Mouse (Mus musculus) heart, embryonic 10.5 days (tissue): ENCODE measurements around the gene Mrtfb. TPM values are rescaled to one million over a fixed set of nuclear protein-coding genes. Genes with fewer than 3 reads are reported as not detected.

ENCODE experiments used
- DNase-seq: peaks from one replicate; pipeline ENCODE4 v3.0.0-alpha.2; 2017; ENCODE audit warnings: low spot score
- H3K27ac ChIP-seq: fragments of 300-500 bp; sonication (generic); 2 replicates; pipeline ENCODE4 v1.5.1; 2016; ENCODE audit warnings: mild to moderate bottlenecking
- H3K27me3 ChIP-seq: fragments of 300-500 bp; sonication (generic); 2 replicates; pipeline ENCODE4 v1.6.1; 2016; ENCODE audit warnings: mild to moderate bottlenecking; ENCODE audit not compliant: poor library complexity, insufficient read depth, severe bottlenecking
- H3K36me3 ChIP-seq: fragments of 300-500 bp; sonication (generic); 2 replicates; pipeline ENCODE4 v1.6.1; 2016; ENCODE audit warnings: mild to moderate bottlenecking, moderate library complexity
- H3K4me1 ChIP-seq: fragments of 300-500 bp; sonication (generic); 2 replicates; pipeline ENCODE4 v1.6.1; 2016; ENCODE audit warnings: mild to moderate bottlenecking
- H3K4me3 ChIP-seq: fragments of 300-500 bp; sonication (generic); 2 replicates; pipeline ENCODE4 v1.5.1; 2016; ENCODE audit warnings: mild to moderate bottlenecking, moderate library complexity
- H3K9me3 ChIP-seq: fragments of 300-500 bp; sonication (generic); 2 replicates; pipeline ENCODE4 v1.6.1; 2016; ENCODE audit warnings: mild to moderate bottlenecking, moderate library complexity
- WGBS: fragments of 180-500 bp; shearing (Covaris S2); methylation state at CpG from one replicate; pipeline ENCODE4 v1.1.7; 2016; 5-methylcytosine and 5-hydroxymethylcytosine counted together
- microRNA counts: library from miRNA; unstranded; fragments of <30 nt; microRNA quantifications from one replicate; lab custom pipeline; 2017
- microRNA-seq: library from miRNA; unstranded; fragments of <30 nt; microRNA quantifications from one replicate; pipeline ENCODE4, GENCODE M21; 2017
- polyA plus RNA-seq: library from polyadenylated mRNA; unstranded; fragments of >200 nt; fragmentation: Nextera tagmentation; extraction: Ambion mirVana; gene quantifications from 2 replicates; pipeline ENCODE4 v1.2.1, GENCODE M21; 2016

The Mrtfb gene
- polyA plus RNA-seq, 1 experiment from 2014 or later, result 20.4 TPM

- H3K9me3 ChIP-seq, result no peaks in the 10 kb centered on the region
- H3K36me3 ChIP-seq, result no peaks in the 10 kb centered on the region
- no peak for DNase-seq
- H3K4me1 ChIP-seq, result no peaks in the 10 kb centered on the region
- H3K27me3 ChIP-seq, result peaks cover 10% of the 10 kb centered on the region; the same call in 1 of the 2 replicates
- no peak overlapping the region for H3K27ac ChIP-seq
- no peak overlapping the region for H3K4me3 ChIP-seq
Observed at GRCm38 (mm10) chr16:13458556-13458955, 202.3 kb downstream of the Mrtfb start.

GRCm38 (mm10) chr16:13460071-13460470, 203.8 kb downstream of the Mrtfb start:
- Histone ChIP-seq H3K27ac (no peak overlapping the region), H3K4me3 (no peak overlapping the region), H3K36me3 (no peaks in the 10 kb centered on the region), H3K27me3 (no peaks in the 10 kb centered on the region), H3K9me3 (no peaks in the 10 kb centered on the region), H3K4me1 (no peaks in the 10 kb centered on the region)
- WGBS, result 74% methylated on average over 1 of the region's 1 CpGs
- no peak for DNase-seq

GRCm38 (mm10) chr16:13460777-13461408, 204.6 kb downstream of the Mrtfb start:
- 82% methylated on average over 3 of the region's 3 CpGs for WGBS
- Histone ChIP-seq H3K4me1 (no peaks in the 10 kb centered on the region), H3K4me3 (no peak overlapping the region), H3K27ac (no peak overlapping the region), H3K36me3 (no peaks in the 10 kb centered on the region), H3K9me3 (no peaks in the 10 kb centered on the region), H3K27me3 (no peaks in the 10 kb centered on the region)
- no peak for DNase-seq

- H3K4me3 ChIP-seq, result no peak overlapping the region
- WGBS, result 79% methylated on average over 5 of the region's 5 CpGs
Observed at GRCm38 (mm10) chr16:13464662-13465061, 208.4 kb downstream of the Mrtfb start.

More at GRCm38 (mm10) chr16:13464662-13465061, 208.4 kb downstream of the Mrtfb start:
- Histone ChIP-seq H3K4me1 (no peaks in the 10 kb centered on the region), H3K27me3 (no peaks in the 10 kb centered on the region), H3K9me3 (no peaks in the 10 kb centered on the region), H3K36me3 (no peaks in the 10 kb centered on the region), H3K27ac (no peak overlapping the region)
- no peak for DNase-seq

MicroRNAs within 50 kb of the gene (microRNA counts, 519-probe panel; counts per million panel counts)
- not detected for microRNA mmu-miR-193b (lab: Ali Mortazavi, UCI)

Small RNA genes lying within 50 kb of the gene (microRNA-seq; reads per million reads assigned to microRNA genes)
- gene Mir193b (18.4 reads per million, percentile 31 among the genes with 10 or more reads in this experiment), gene Mir365-1 (not detected)

Other genes starting within 250 kb of the Mrtfb start
- gene Ercc4, start 146.8 kb upstream of the Mrtfb start, polyA plus RNA-seq, result 8.9 and 9.6 TPM in 2 replicates